Mouse (Mus musculus): ENCODE results near the gene Ccnf. TPM values are rescaled to one million over a fixed set of nuclear protein-coding genes. Genes with fewer than 3 reads are reported as not detected.

Ccnf gene
- total RNA-seq, 2 experiments from 2014 or later: 6.2 to 7.2 TPM

Small RNAs within 50 kb of the gene (microRNA-seq; reads per million reads assigned to microRNA genes)
- gene Mir5134 (4.0 reads per million, percentile 11 among the genes with 10 or more reads in this experiment), gene Mir6965 (1.7 reads per million)

Other genes starting within 250 kb of the Ccnf start
- not detected for gene Prss27, start 213.3 kb downstream of the Ccnf start, total RNA-seq (2021)
- 10 to 100 TPM; 51.9 to 56.8 TPM for gene Kctd5, start 178.0 kb downstream of the Ccnf start, total RNA-seq (2021)
- gene Pdpk1, start 100.6 kb downstream of the Ccnf start, total RNA-seq (2021): 10 to 100 TPM; 75.3 to 81.9 TPM
- 10 to 100 TPM; 33.3 to 36.0 TPM for gene Amdhd2, start 87.7 kb downstream of the Ccnf start, total RNA-seq (2021)
- gene Atp6v0c, start 81.8 kb downstream of the Ccnf start, total RNA-seq (2021): 1,000 to 10,000 TPM; 1,322 to 1,387 TPM
- gene Tbc1d24, start 45.9 kb downstream of the Ccnf start, total RNA-seq (2021): 10 to 100 TPM; 70.4 to 74.8 TPM
- 10 to 100 TPM; 13.1 to 14.4 TPM for gene Ntn3, start 42.0 kb downstream of the Ccnf start, total RNA-seq (2021)
- gene Tedc2, start 30.6 kb downstream of the Ccnf start, total RNA-seq (2021): 10 to 100 TPM in 1 of 2 experiments, 1 to 10 TPM in 1; 8.9 to 10.4 TPM
- gene Abca17, start 99.6 kb upstream of the Ccnf start, total RNA-seq (2021): 1 to 10 TPM; 1.1 TPM
- gene Abca3, start 100.5 kb upstream of the Ccnf start, total RNA-seq (2021): 100 to 1,000 TPM; 129 to 135 TPM
- gene Rnps1, start 163.1 kb upstream of the Ccnf start, total RNA-seq (2021): 100 to 1,000 TPM; 164 to 166 TPM
- 10 to 100 TPM; 15.1 to 16.9 TPM for gene Eci1, start 175.2 kb upstream of the Ccnf start, total RNA-seq (2021)
- gene Dnase1l2, start 191.6 kb upstream of the Ccnf start, total RNA-seq (2021): 1 to 10 TPM; 5.7 to 6.5 TPM
- gene E4f1, start 218.8 kb upstream of the Ccnf start, total RNA-seq (2021): 10 to 100 TPM; 30.8 to 31.3 TPM
- 10 to 100 TPM; 66.4 to 66.7 TPM for gene Pgp, start 218.9 kb upstream of the Ccnf start, total RNA-seq (2021)
- 1 to 10 TPM in 1 of 2 experiments, under 1 TPM in 1; 0.88 to 1.4 TPM for gene Bricd5, start 222.4 kb upstream of the Ccnf start, total RNA-seq (2021)
- 10 to 100 TPM; 31.6 to 37.4 TPM for gene Mlst8, start 227.6 kb upstream of the Ccnf start, total RNA-seq (2021)
- 100 to 1,000 TPM; 161 to 162 TPM for gene Caskin1, start 237.1 kb upstream of the Ccnf start, total RNA-seq (2021)

Data from left cerebral cortex, postnatal 10 days (tissue).